Mouse (Mus musculus): ENCODE results near the gene Morn5.

DNA sequence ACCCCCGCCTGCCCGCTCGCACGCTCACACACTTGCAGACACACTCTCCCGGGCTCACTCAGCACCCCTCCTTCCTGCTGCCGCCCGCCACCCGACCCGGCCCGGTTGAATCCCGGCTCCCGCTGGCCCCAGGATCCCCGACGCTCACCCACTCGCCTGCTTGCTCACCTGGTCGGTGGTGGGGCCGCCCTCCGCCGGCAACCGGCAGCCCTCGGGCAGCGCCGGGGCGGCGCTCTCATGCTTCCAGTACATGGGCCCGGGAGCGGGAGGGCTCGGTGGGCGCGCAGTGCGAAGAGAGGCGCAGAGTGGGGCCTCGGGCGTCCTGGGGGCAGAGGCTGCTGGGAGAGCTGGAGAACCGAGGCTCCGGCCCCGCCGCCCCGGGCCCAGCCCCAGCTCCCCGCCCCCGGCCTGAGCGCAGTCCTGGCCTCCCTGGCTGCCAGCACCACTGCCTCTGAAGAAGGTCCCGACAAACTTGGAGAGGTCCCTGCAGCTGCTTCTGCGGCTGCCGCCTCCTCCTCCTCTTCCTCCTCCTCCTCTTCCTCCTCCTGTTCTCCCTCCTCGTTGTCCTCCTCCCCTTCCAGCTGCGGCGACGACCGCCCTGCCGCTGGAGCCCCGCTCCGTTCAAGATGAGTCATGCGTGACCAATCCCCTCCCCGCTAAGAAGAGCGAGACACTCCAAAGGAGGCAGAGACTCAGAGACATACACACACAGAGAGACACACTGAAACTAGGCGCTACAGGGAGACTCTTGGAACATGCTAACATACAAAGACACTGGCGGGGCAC is 55.9 kb downstream of the Morn5 start, which contains the start of gene Lhx6:
- no peak for TF ChIP-seq CTCF (IDR thresholded peaks at IDR 0.05; ENCODE audit: borderline replicate concordance, insufficient read depth, low read depth, low read length)
- no peak for TF ChIP-seq POLR2A (IDR thresholded peaks at IDR 0.05; ENCODE audit: borderline replicate concordance, insufficient read depth, low read length)
